ENCODE assay signal across 32 mouse cellular contexts in genomic region chr10:95094771-95095170, GRCm38 (mm10).
"Had no signal": no experiment of that assay in that cellular context is flagged by ENCODE, and none has a peak within 500 bp of the region (broad histone marks: within the 10 kb centered on the region; RNA-seq: fewer than 3 reads in every experiment).

No protein-coding gene starts in this region.

- H3K36me3 ChIP-seq: limb, embryonic 10.5 days; limb, embryonic 12.5 days; limb, embryonic 13.5 days; limb, embryonic 15.5 days; liver, embryonic 12.5 days; liver, embryonic 13.5 days; liver, embryonic 15.5 days; lung, embryonic 15.5 days; midbrain, embryonic 10.5 days; midbrain, embryonic 12.5 days; midbrain, embryonic 13.5 days; midbrain, embryonic 15.5 days; neural tube, embryonic 12.5 days had no signal

- H3K9ac ChIP-seq: limb, embryonic 12.5 days; limb, embryonic 13.5 days; limb, embryonic 15.5 days; liver, embryonic 12.5 days; liver, embryonic 13.5 days; liver, embryonic 14.5 days; liver, embryonic 15.5 days; liver, postnatal 0 days; lung, embryonic 14.5 days; lung, embryonic 15.5 days; midbrain, embryonic 12.5 days; midbrain, embryonic 13.5 days; midbrain, embryonic 15.5 days; neural tube, embryonic 12.5 days had no signal

- H3K4me2 ChIP-seq: limb, embryonic 12.5 days; limb, embryonic 13.5 days; limb, embryonic 15.5 days; liver, embryonic 11.5 days; liver, embryonic 12.5 days; liver, embryonic 13.5 days; liver, embryonic 15.5 days; lung, embryonic 14.5 days; lung, embryonic 15.5 days; midbrain, embryonic 11.5 days; midbrain, embryonic 12.5 days; midbrain, embryonic 13.5 days; midbrain, embryonic 15.5 days; neural tube, embryonic 12.5 days had no signal

- H3K27me3 ChIP-seq: liver, embryonic 12.5 days; liver, embryonic 13.5 days; liver, embryonic 15.5 days; lung, embryonic 15.5 days; midbrain, embryonic 13.5 days; midbrain, embryonic 15.5 days; neural tube, embryonic 12.5 days had no signal

- H3K9me3 ChIP-seq: limb, embryonic 10.5 days; limb, embryonic 12.5 days; limb, embryonic 13.5 days; limb, embryonic 15.5 days; liver, embryonic 12.5 days; liver, embryonic 13.5 days; liver, embryonic 15.5 days; lung, embryonic 15.5 days; megakaryocyte, embryonic 14.5 days; midbrain, embryonic 10.5 days; midbrain, embryonic 12.5 days; midbrain, embryonic 13.5 days; midbrain, embryonic 15.5 days; neural tube, embryonic 12.5 days had no signal

- H3K27ac ChIP-seq: limb, embryonic 10.5 days; limb, embryonic 12.5 days; limb, embryonic 13.5 days; limb, embryonic 15.5 days; liver, embryonic 12.5 days; liver, embryonic 13.5 days; liver, embryonic 14.5 days; liver, embryonic 15.5 days; lung, embryonic 15.5 days; macrophage; midbrain, embryonic 10.5 days; midbrain, embryonic 12.5 days; midbrain, embryonic 13.5 days; midbrain, embryonic 15.5 days; neural tube, embryonic 12.5 days had no signal

- H3K4me3 ChIP-seq: limb, embryonic 10.5 days; limb, embryonic 12.5 days; limb, embryonic 13.5 days; limb, embryonic 15.5 days; liver, embryonic 12.5 days; liver, embryonic 13.5 days; liver, embryonic 15.5 days; lung, embryonic 15.5 days; megakaryocyte, embryonic 14.5 days; midbrain, embryonic 10.5 days; midbrain, embryonic 12.5 days; midbrain, embryonic 13.5 days; midbrain, embryonic 15.5 days; myocyte; neural tube, embryonic 12.5 days had no signal

- DNase-seq: left cerebral cortex, postnatal 4 days; liver; liver, embryonic 13.5 days; liver, postnatal 0 days; lung, adult 18-20 months; lung, adult 2 months; lung, embryonic 14.5 days; lung, postnatal 10 days; lung, postnatal 14 days; lung, postnatal 36 days; lung, postnatal 4 days; midbrain, embryonic 14.5 days had no signal

- H3K4me1 ChIP-seq: limb, embryonic 12.5 days; liver, embryonic 12.5 days; liver, embryonic 13.5 days; liver, embryonic 15.5 days; lung, embryonic 15.5 days; megakaryocyte, embryonic 14.5 days; midbrain, embryonic 12.5 days; midbrain, embryonic 13.5 days; midbrain, embryonic 15.5 days had no signal

- ATAC-seq: liver, embryonic 12.5 days; liver, postnatal 0 days; lung, postnatal 0 days; midbrain, embryonic 13.5 days; midbrain, embryonic 15.5 days; midbrain, embryonic 16.5 days had no signal
